Mouse (Mus musculus) E14TG2a.4 (cell line): Measurements from ENCODE around the gene Ngly1.
"Not testable (repeated sequence)": the region's sequence is repeated elsewhere in the genome, so short reads cannot be mapped to it uniquely, and the experiment has no call there.

ENCODE experiments used
- H3K27me3 ChIP-seq: 2 replicates; pipeline ENCODE4 v1.6.1; 2014; ENCODE audit warnings: low read length, control low read depth; ENCODE audit not compliant: insufficient read depth
- H3K36me3 ChIP-seq: 2 replicates; pipeline ENCODE4 v1.6.1; 2014; ENCODE audit warnings: low read length, control low read depth; ENCODE audit not compliant: insufficient read depth
- H3K4me1 ChIP-seq: replicated peaks from 2 replicates; pipeline ENCODE4 v1.6.1; 2014; ENCODE audit warnings: low read depth, low read length, control low read depth
- H3K4me3 ChIP-seq: replicated peaks from 2 replicates; pipeline ENCODE4 v1.5.1; 2014; ENCODE audit warnings: mild to moderate bottlenecking, low read length
- H3K9me3 ChIP-seq: 2 replicates; pipeline ENCODE4 v1.6.1; 2014; ENCODE audit warnings: low read length, control low read depth
- CTCF ChIP-seq: conservative IDR thresholded peaks from 2 replicates; pipeline ENCODE4 v1.5.1; 2014; ENCODE audit warnings: low read length
- NANOG ChIP-seq: IDR thresholded peaks from 2 replicates; pipeline ENCODE4 v1.6.1; 2014; ENCODE audit warnings: borderline replicate concordance, low read length, mixed read lengths
- POU5F1 ChIP-seq: IDR thresholded peaks from 2 replicates; pipeline ENCODE4 v1.6.1; 2014; ENCODE audit warnings: low read length, borderline replicate concordance

Ngly1 gene

GRCm38 (mm10) chr14:16283966-16284365 is 34.9 kb downstream of the Ngly1 start:
- Histone ChIP-seq H3K4me1 (peaks cover 5% of the 10 kb centered on the region; the same call in 1 of the 2 replicates), H3K27me3 (no peaks in the 10 kb centered on the region), H3K36me3 (no peaks in the 10 kb centered on the region), H3K4me3 (no peak overlapping the region), H3K9me3 (no peaks in the 10 kb centered on the region)
- TF ChIP-seq NANOG (0 out of 2 replicates have a peak, but pooled peaks have one; percentile 28), CTCF (no peak)

- Histone ChIP-seq H3K4me1 (no peaks in the 10 kb centered on the region), H3K36me3 (no peaks in the 10 kb centered on the region), H3K4me3 (no peak overlapping the region), H3K9me3 (no peaks in the 10 kb centered on the region), H3K27me3 (no peaks in the 10 kb centered on the region)
- TF ChIP-seq POU5F1 (no peak), CTCF (no peak), NANOG (no peak)
Observed at GRCm38 (mm10) chr14:16292371-16292770, 43.3 kb downstream of the Ngly1 start.

GRCm38 (mm10) chr14:16293015-16293414 is 43.9 kb downstream of the Ngly1 start:
- TF ChIP-seq POU5F1: no peak
- TF ChIP-seq NANOG: no peak
- Histone ChIP-seq H3K36me3 (no peaks in the 10 kb centered on the region), H3K4me1 (no peaks in the 10 kb centered on the region), H3K27me3 (no peaks in the 10 kb centered on the region), H3K4me3 (no peak overlapping the region), H3K9me3 (no peaks in the 10 kb centered on the region)

GRCm38 (mm10) chr14:16293921-16294320 is 44.8 kb downstream of the Ngly1 start:
- Histone ChIP-seq H3K4me3 (no peak overlapping the region), H3K9me3 (no peaks in the 10 kb centered on the region), H3K27me3 (no peaks in the 10 kb centered on the region), H3K4me1 (no peaks in the 10 kb centered on the region), H3K36me3 (no peaks in the 10 kb centered on the region)
- TF ChIP-seq NANOG (no peak), POU5F1 (no peak), CTCF (no peak)

GRCm38 (mm10) chr14:16296816-16297468 is 47.9 kb downstream of the Ngly1 start:
- TF ChIP-seq POU5F1 (no peak), CTCF (no peak), NANOG (no peak)
- H3K9me3 ChIP-seq: peaks cover 7% of the 10 kb centered on the region; the same call in 1 of the 2 replicates
- no peaks in the 10 kb centered on the region for H3K4me1 ChIP-seq
- H3K36me3 ChIP-seq: no peaks in the 10 kb centered on the region
- no peaks in the 10 kb centered on the region for H3K27me3 ChIP-seq
- no peak overlapping the region for H3K4me3 ChIP-seq

- no peak for TF ChIP-seq NANOG
- no peak for TF ChIP-seq CTCF
- TF ChIP-seq POU5F1: no peak
- H3K36me3 ChIP-seq: no peaks in the 10 kb centered on the region
- no peaks in the 10 kb centered on the region for H3K27me3 ChIP-seq
- H3K4me1 ChIP-seq: no peaks in the 10 kb centered on the region
- H3K9me3 ChIP-seq: peaks cover 7% of the 10 kb centered on the region; the same call in 1 of the 2 replicates
- no peak overlapping the region for H3K4me3 ChIP-seq
Observed at GRCm38 (mm10) chr14:16301735-16302134, 52.7 kb downstream of the Ngly1 start.

- TF ChIP-seq POU5F1 (no peak), NANOG (no peak), CTCF (no peak)
- Histone ChIP-seq H3K36me3 (no peaks in the 10 kb centered on the region), H3K27me3 (no peaks in the 10 kb centered on the region), H3K9me3 (peaks cover 12% of the 10 kb centered on the region), H3K4me1 (no peaks in the 10 kb centered on the region), H3K4me3 (no peak overlapping the region)
Observed at GRCm38 (mm10) chr14:16302688-16303087, 53.6 kb downstream of the Ngly1 start.

GRCm38 (mm10) chr14:16310791-16311190 is 61.7 kb downstream of the Ngly1 start:
- H3K4me1 ChIP-seq: peaks cover 44% of the 10 kb centered on the region
- TF ChIP-seq POU5F1 (no peak), CTCF (no peak), NANOG (no peak; the same call in 1 of the 2 replicates)
- H3K4me3 ChIP-seq: no peak overlapping the region
- peaks cover 9% of the 10 kb centered on the region for H3K36me3 ChIP-seq
- peaks cover 26% of the 10 kb centered on the region for H3K9me3 ChIP-seq
- no peaks in the 10 kb centered on the region for H3K27me3 ChIP-seq

GRCm38 (mm10) chr14:16312599-16312998 is 63.5 kb downstream of the Ngly1 start:
- H3K4me3 ChIP-seq: no peak overlapping the region
- peaks cover 44% of the 10 kb centered on the region for H3K4me1 ChIP-seq
- TF ChIP-seq NANOG: no peak
- no peak for TF ChIP-seq POU5F1
- TF ChIP-seq CTCF: no peak
- peaks cover 9% of the 10 kb centered on the region for H3K36me3 ChIP-seq
- peaks cover 22% of the 10 kb centered on the region for H3K9me3 ChIP-seq
- no peaks in the 10 kb centered on the region for H3K27me3 ChIP-seq

GRCm38 (mm10) chr14:16313073-16313472 is 64.0 kb downstream of the Ngly1 start:
- Histone ChIP-seq H3K9me3 (peaks cover 18% of the 10 kb centered on the region), H3K4me1 (peaks cover 44% of the 10 kb centered on the region)
- peak; percentile 82; the same call in 1 of the 2 replicates for TF ChIP-seq NANOG
- not testable (repeated sequence) for H3K4me3 ChIP-seq, H3K36me3 ChIP-seq, H3K27me3 ChIP-seq
